Mouse (Mus musculus) T-helper 17 cell (primary cell): ENCODE data around the gene Syt5.
"Not testable (repeated sequence)": the region's sequence is repeated elsewhere in the genome, so short reads cannot be mapped to it uniquely, and the experiment has no call there.

Experiments
- in situ Hi-C, 2 experiments: fragments of 300-600 bp; cut with MboI, MseI; formaldehyde crosslinking; loops; 1 replicate in 1 of 2; 2 replicates in 1 of 2; pipeline ENCODE4 v1.15.1; 2025; ENCODE audit warnings: high pct_unique_total_duplicates in 2 of 2

Syt5 gene

GRCm38 (mm10) chr7:4547221-4547641 lies at the start of gene Syt5:
TSS of gene Syt5 (minus strand) at chr7:4547541.
- in situ Hi-C loops: loop anchor here in 1 of 2 experiments (5.0 kb wide), 1 partner anchor 380 kb away; the partner anchor contains the start of gene Ssc5d

- in situ Hi-C loops: not testable (repeated sequence)
Measured at GRCm38 (mm10) chr7:4597046-4597445, 49.7 kb upstream of the Syt5 start.

- in situ Hi-C loops: not testable (repeated sequence)
Measured at GRCm38 (mm10) chr7:4581481-4581880, 34.1 kb upstream of the Syt5 start.

GRCm38 (mm10) chr7:4572361-4572760 lies 25.0 kb upstream of the Syt5 start:
- in situ Hi-C loops: not testable (repeated sequence)

- in situ Hi-C loops: no loop called here
Measured at GRCm38 (mm10) chr7:4562660-4563059, 15.3 kb upstream of the Syt5 start.

GRCm38 (mm10) chr7:4557167-4557560 lies 9.8 kb upstream of the Syt5 start:
- in situ Hi-C loops: no loop called here

- in situ Hi-C loops: no loop called here
Measured at GRCm38 (mm10) chr7:4556256-4557166, 9.2 kb upstream of the Syt5 start.

GRCm38 (mm10) chr7:4546591-4547131 lies 680 bp downstream of the Syt5 start:
- in situ Hi-C loops: loop anchor here in 1 of 2 experiments (5.0 kb wide), 1 partner anchor 381 kb away; the partner anchor contains the start of gene Ssc5d

- in situ Hi-C loops: loop anchor here in 1 of 2 experiments (5.0 kb wide), 1 partner anchor 381 kb away; the partner anchor contains the start of gene Ssc5d
Measured at GRCm38 (mm10) chr7:4546050-4546449, 1.3 kb downstream of the Syt5 start.

GRCm38 (mm10) chr7:4542013-4542412 lies 5.3 kb downstream of the Syt5 start:
- in situ Hi-C loops: no loop called here

- in situ Hi-C loops: no loop called here
Measured at GRCm38 (mm10) chr7:4541344-4541743, 6.0 kb downstream of the Syt5 start.

GRCm38 (mm10) chr7:4539019-4539418 lies 8.3 kb downstream of the Syt5 start:
- in situ Hi-C loops: loop anchor here in 1 of 2 experiments (5.0 kb wide), 1 partner anchor 63 kb away; the partner anchor contains the start of gene Ptprh

- in situ Hi-C loops: loop anchor here in 1 of 2 experiments (5.0 kb wide), 1 partner anchor 65 kb away; the partner anchor contains the start of gene Ptprh
Measured at GRCm38 (mm10) chr7:4537181-4537580, 10.2 kb downstream of the Syt5 start.

GRCm38 (mm10) chr7:4536369-4536768 lies 11.0 kb downstream of the Syt5 start:
- in situ Hi-C loops: loop anchor here in 1 of 2 experiments (5.0 kb wide), 1 partner anchor 66 kb away; the partner anchor contains the start of gene Ptprh

GRCm38 (mm10) chr7:4532005-4532729 lies 15.2 kb downstream of the Syt5 start, which contains the start of gene Dnaaf3:
TSS of gene Dnaaf3 (minus strand) at chr7:4532453.
- in situ Hi-C loops: no loop called here

GRCm38 (mm10) chr7:4530166-4530565 lies 17.2 kb downstream of the Syt5 start:
- in situ Hi-C loops: not testable (repeated sequence)

- in situ Hi-C loops: loop anchor here in 1 of 2 experiments (10.0 kb wide), 1 partner anchor 232 kb away; no protein-coding TSS in a partner anchor
Measured at GRCm38 (mm10) chr7:4527302-4527689, 20.0 kb downstream of the Syt5 start.

GRCm38 (mm10) chr7:4526341-4527301 lies 20.7 kb downstream of the Syt5 start:
- in situ Hi-C loops: loop anchor here in 1 of 2 experiments (10.0 kb wide), 1 partner anchor 232 kb away; no protein-coding TSS in a partner anchor

GRCm38 (mm10) chr7:4524212-4524922 lies 23.0 kb downstream of the Syt5 start, which contains the start of gene Tnni3:
TSS of gene Tnni3 (minus strand) at chr7:4524229.
- in situ Hi-C loops: loop anchor here (5.0 to 10.0 kb wide), 3 partner anchors 87 to 230 kb away; no protein-coding TSS in a partner anchor
